Mouse (Mus musculus) midbrain, embryonic 15.5 days (tissue): ENCODE results near the gene Lpar1. TPM values are rescaled to one million over a fixed set of nuclear protein-coding genes. Genes with fewer than 3 reads are reported as not detected.

Source experiments
- ATAC-seq: fragments of 200-750 bp; cut with Nextera tagmentation; replicated peaks from 2 replicates; pipeline ENCODE4 v1.8.0; 2017; ENCODE audit warnings: moderate TSS enrichment
- H3K27ac ChIP-seq: fragments of 300-500 bp; sonication (generic); 2 replicates; pipeline ENCODE4 v1.5.1; 2015; ENCODE audit warnings: mild to moderate bottlenecking, inconsistent platforms
- H3K27me3 ChIP-seq: fragments of 300-500 bp; sonication (generic); replicated peaks from 2 replicates; pipeline ENCODE4 v1.6.1; 2015; ENCODE audit warnings: inconsistent platforms
- H3K36me3 ChIP-seq: fragments of 300-500 bp; sonication (generic); replicated peaks from 2 replicates; pipeline ENCODE4 v1.6.1; 2015; ENCODE audit warnings: inconsistent platforms
- H3K4me1 ChIP-seq: fragments of 300-500 bp; sonication (generic); 2 replicates; pipeline ENCODE4 v1.6.1; 2015; ENCODE audit warnings: inconsistent platforms
- H3K4me2 ChIP-seq: fragments of 300-500 bp; sonication (generic); 2 replicates; pipeline ENCODE4 v1.6.1; 2015; ENCODE audit warnings: inconsistent platforms, mild to moderate bottlenecking, moderate library complexity
- H3K4me3 ChIP-seq: fragments of 300-500 bp; sonication (generic); 2 replicates; pipeline ENCODE4 v1.5.1; 2015; ENCODE audit warnings: mild to moderate bottlenecking, inconsistent platforms
- H3K9ac ChIP-seq: fragments of 300-500 bp; sonication (generic); 2 replicates; pipeline ENCODE4 v1.6.1; 2015; ENCODE audit warnings: mild to moderate bottlenecking, inconsistent platforms
- H3K9me3 ChIP-seq: fragments of 300-500 bp; sonication (generic); 2 replicates; pipeline ENCODE4 v1.6.1; 2016; ENCODE audit warnings: inconsistent platforms
- WGBS: fragments of 180-500 bp; shearing (Covaris S2); methylation state at CpG from one replicate; pipeline ENCODE4 v1.1.7; 2015; ENCODE audit warnings: mixed read lengths; 5-methylcytosine and 5-hydroxymethylcytosine counted together
- polyA plus RNA-seq: library from polyadenylated mRNA; unstranded; fragments of >200 nt; fragmentation: Nextera tagmentation; extraction: Ambion mirVana; gene quantifications from 2 replicates; pipeline ENCODE4 v1.2.1, GENCODE M21; 2015

The Lpar1 gene
- polyA plus RNA-seq, 1 experiment from 2014 or later: 27.6 TPM

- ATAC-seq: no peak
- WGBS: 93% methylated on average over 13 of the region's 13 CpGs
- no peaks in the 10 kb centered on the region for H3K4me1 ChIP-seq
Observed at GRCm38 (mm10) chr4:58464390-58465164, 89.1 kb downstream of the Lpar1 start.

GRCm38 (mm10) chr4:58462990-58463389 lies 90.7 kb downstream of the Lpar1 start:
- Histone ChIP-seq H3K27ac (no peak overlapping the region), H3K4me1 (no peaks in the 10 kb centered on the region), H3K27me3 (no peaks in the 10 kb centered on the region), H3K9ac (no peak overlapping the region), H3K9me3 (no peaks in the 10 kb centered on the region), H3K36me3 (no peaks in the 10 kb centered on the region), H3K4me3 (no peak overlapping the region), H3K4me2 (no peak overlapping the region)
- 82% methylated on average over 5 of the region's 5 CpGs for WGBS
- no peak for ATAC-seq

More at GRCm38 (mm10) chr4:58464390-58465164, 89.1 kb downstream of the Lpar1 start:
- no peak overlapping the region for H3K27ac ChIP-seq
- H3K4me2 ChIP-seq: no peak overlapping the region
- no peak overlapping the region for H3K4me3 ChIP-seq
- H3K27me3 ChIP-seq: no peaks in the 10 kb centered on the region
- H3K9me3 ChIP-seq: no peaks in the 10 kb centered on the region
- no peaks in the 10 kb centered on the region for H3K36me3 ChIP-seq
- no peak overlapping the region for H3K9ac ChIP-seq

GRCm38 (mm10) chr4:58462586-58462985 lies 91.1 kb downstream of the Lpar1 start:
- Histone ChIP-seq H3K4me1 (no peaks in the 10 kb centered on the region), H3K27me3 (no peaks in the 10 kb centered on the region), H3K9me3 (no peaks in the 10 kb centered on the region), H3K9ac (no peak overlapping the region), H3K36me3 (no peaks in the 10 kb centered on the region), H3K27ac (no peak overlapping the region), H3K4me3 (no peak overlapping the region), H3K4me2 (no peak overlapping the region)
- 81% methylated on average over 2 of the region's 2 CpGs for WGBS
- ATAC-seq: no peak

GRCm38 (mm10) chr4:58453334-58453733 lies 100.4 kb downstream of the Lpar1 start:
- no peaks in the 10 kb centered on the region for H3K27me3 ChIP-seq
- 77% methylated on average over 4 of the region's 4 CpGs for WGBS
- H3K36me3 ChIP-seq: no peaks in the 10 kb centered on the region
- no peaks in the 10 kb centered on the region for H3K4me1 ChIP-seq
- no peak overlapping the region for H3K9ac ChIP-seq
- no peak overlapping the region for H3K4me3 ChIP-seq
- no peaks in the 10 kb centered on the region for H3K9me3 ChIP-seq
- H3K4me2 ChIP-seq: no peak overlapping the region
- H3K27ac ChIP-seq: no peak overlapping the region
- ATAC-seq: no peak

GRCm38 (mm10) chr4:58448825-58449224 lies 104.9 kb downstream of the Lpar1 start:
- H3K27ac ChIP-seq: no peak overlapping the region
- H3K4me3 ChIP-seq: no peak overlapping the region
- 92% methylated on average over 3 of the region's 3 CpGs for WGBS
- no peak overlapping the region for H3K4me2 ChIP-seq
- H3K36me3 ChIP-seq: no peaks in the 10 kb centered on the region
- H3K4me1 ChIP-seq: no peaks in the 10 kb centered on the region
- no peaks in the 10 kb centered on the region for H3K27me3 ChIP-seq
- H3K9ac ChIP-seq: no peak overlapping the region
- no peaks in the 10 kb centered on the region for H3K9me3 ChIP-seq
- no peak for ATAC-seq

- 88% methylated on average over 7 of the region's 7 CpGs for WGBS
- Histone ChIP-seq H3K4me2 (no peak overlapping the region), H3K27ac (no peak overlapping the region), H3K27me3 (no peaks in the 10 kb centered on the region), H3K36me3 (no peaks in the 10 kb centered on the region), H3K4me3 (no peak overlapping the region), H3K4me1 (no peaks in the 10 kb centered on the region), H3K9ac (no peak overlapping the region), H3K9me3 (no peaks in the 10 kb centered on the region)
- ATAC-seq: no peak
Observed at GRCm38 (mm10) chr4:58447841-58448240, 105.9 kb downstream of the Lpar1 start.

- H3K9me3 ChIP-seq: no peaks in the 10 kb centered on the region
- no peaks in the 10 kb centered on the region for H3K36me3 ChIP-seq
- WGBS: 77% methylated on average over 6 of the region's 6 CpGs
- no peaks in the 10 kb centered on the region for H3K27me3 ChIP-seq
- H3K27ac ChIP-seq: no peak overlapping the region
- H3K4me1 ChIP-seq: no peaks in the 10 kb centered on the region
- no peak overlapping the region for H3K9ac ChIP-seq
- H3K4me2 ChIP-seq: no peak overlapping the region
- no peak overlapping the region for H3K4me3 ChIP-seq
- no peak for ATAC-seq
Observed at GRCm38 (mm10) chr4:58445846-58446245, 107.9 kb downstream of the Lpar1 start.

- H3K36me3 ChIP-seq: no peaks in the 10 kb centered on the region
- no peaks in the 10 kb centered on the region for H3K4me1 ChIP-seq
- no peak overlapping the region for H3K4me3 ChIP-seq
- H3K27me3 ChIP-seq: no peaks in the 10 kb centered on the region
- no peak overlapping the region for H3K4me2 ChIP-seq
- no peak overlapping the region for H3K27ac ChIP-seq
- H3K9me3 ChIP-seq: no peaks in the 10 kb centered on the region
- 65% methylated on average over 5 of the region's 5 CpGs for WGBS
- ATAC-seq: no peak
- H3K9ac ChIP-seq: no peak overlapping the region
Observed at GRCm38 (mm10) chr4:58442338-58442737, 111.4 kb downstream of the Lpar1 start.

- Histone ChIP-seq H3K9ac (no peak overlapping the region), H3K27me3 (no peaks in the 10 kb centered on the region), H3K36me3 (no peaks in the 10 kb centered on the region), H3K9me3 (no peaks in the 10 kb centered on the region), H3K27ac (0 out of 2 replicates have a peak overlapping the region, but pooled peaks have one; percentile 12), H3K4me1 (no peaks in the 10 kb centered on the region), H3K4me2 (no peak overlapping the region), H3K4me3 (no peak overlapping the region)
- ATAC-seq: peak; percentile 54; the same call in 1 of the 2 replicates
- WGBS: 61% methylated on average over 7 of the region's 7 CpGs
Observed at GRCm38 (mm10) chr4:58438654-58439053, 115.0 kb downstream of the Lpar1 start.

- Histone ChIP-seq H3K27ac (no peak overlapping the region), H3K36me3 (no peaks in the 10 kb centered on the region), H3K9me3 (no peaks in the 10 kb centered on the region), H3K4me1 (no peaks in the 10 kb centered on the region), H3K4me3 (no peak overlapping the region), H3K9ac (no peak overlapping the region), H3K27me3 (no peaks in the 10 kb centered on the region), H3K4me2 (no peak overlapping the region)
- 88% methylated on average over 15 of the region's 15 CpGs for WGBS
- no peak for ATAC-seq
Observed at GRCm38 (mm10) chr4:58437271-58437670, 116.4 kb downstream of the Lpar1 start.

- no peaks in the 10 kb centered on the region for H3K36me3 ChIP-seq
- H3K4me2 ChIP-seq: no peak overlapping the region
- no peaks in the 10 kb centered on the region for H3K4me1 ChIP-seq
- no peaks in the 10 kb centered on the region for H3K9me3 ChIP-seq
- H3K4me3 ChIP-seq: no peak overlapping the region
- H3K27ac ChIP-seq: no peak overlapping the region
- WGBS: 81% methylated on average over 9 of the region's 9 CpGs
- ATAC-seq: no peak
- H3K9ac ChIP-seq: no peak overlapping the region
- no peaks in the 10 kb centered on the region for H3K27me3 ChIP-seq
Observed at GRCm38 (mm10) chr4:58423276-58423930, 130.3 kb downstream of the Lpar1 start.

- Histone ChIP-seq H3K4me2 (no peak overlapping the region), H3K36me3 (no peaks in the 10 kb centered on the region), H3K4me3 (no peak overlapping the region), H3K27ac (no peak overlapping the region), H3K9me3 (no peaks in the 10 kb centered on the region), H3K27me3 (no peaks in the 10 kb centered on the region), H3K9ac (no peak overlapping the region), H3K4me1 (no peaks in the 10 kb centered on the region)
- ATAC-seq: no peak
- 54% methylated on average over 5 of the region's 5 CpGs for WGBS
Observed at GRCm38 (mm10) chr4:58419225-58419624, 134.5 kb downstream of the Lpar1 start.

- no peak for ATAC-seq
- H3K9ac ChIP-seq: no peak overlapping the region
Observed at GRCm38 (mm10) chr4:58417319-58417718, 136.4 kb downstream of the Lpar1 start.

More at GRCm38 (mm10) chr4:58417319-58417718, 136.4 kb downstream of the Lpar1 start:
- Histone ChIP-seq H3K4me3 (no peak overlapping the region), H3K27ac (no peak overlapping the region), H3K27me3 (no peaks in the 10 kb centered on the region), H3K36me3 (no peaks in the 10 kb centered on the region), H3K4me1 (no peaks in the 10 kb centered on the region), H3K9me3 (no peaks in the 10 kb centered on the region), H3K4me2 (no peak overlapping the region)
- WGBS: 80% methylated on average over 4 of the region's 4 CpGs
